Mouse (Mus musculus) heart, embryonic 15.5 days (tissue): ENCODE measurements at regions not wholly inside any gene's neighbourhood (a gene's known extent, or its start where the extent isn't known, plus 50 kb on each side); places are given as distances from the start of the nearest gene placed in this dataset.
A peak's percentile ranks its signal among the peaks of the same experiment; 100 is the strongest.

Experiments used
- ATAC-seq: fragments of 200-750 bp; cut with Nextera tagmentation; replicated peaks from 2 replicates; pipeline ENCODE4 v1.8.0; 2017; ENCODE audit warnings: low read depth, moderate TSS enrichment; ENCODE audit not compliant: insufficient number of reproducible peaks, insufficient read depth, low FRiP score
- H3K27ac ChIP-seq: fragments of 300-500 bp; sonication (generic); 2 replicates; pipeline ENCODE4 v1.5.1; 2015; ENCODE audit warnings: mild to moderate bottlenecking, inconsistent platforms
- H3K27me3 ChIP-seq: fragments of 300-500 bp; sonication (generic); 2 replicates; pipeline ENCODE4 v1.6.1; 2015; ENCODE audit warnings: inconsistent platforms
- H3K36me3 ChIP-seq: fragments of 300-500 bp; sonication (generic); 2 replicates; pipeline ENCODE4 v1.6.1; 2015; ENCODE audit warnings: mild to moderate bottlenecking, inconsistent platforms
- H3K4me1 ChIP-seq: fragments of 300-500 bp; sonication (generic); replicated peaks from 2 replicates; pipeline ENCODE4 v1.6.1; 2015; ENCODE audit warnings: inconsistent platforms
- H3K4me2 ChIP-seq: fragments of 300-500 bp; sonication (generic); 2 replicates; pipeline ENCODE4 v1.6.1; 2015; ENCODE audit warnings: inconsistent platforms, mild to moderate bottlenecking, moderate library complexity
- H3K4me3 ChIP-seq: fragments of 300-500 bp; sonication (generic); 2 replicates; pipeline ENCODE4 v1.5.1; 2015; ENCODE audit warnings: mild to moderate bottlenecking, inconsistent platforms
- H3K9ac ChIP-seq: fragments of 300-500 bp; sonication (generic); 2 replicates; pipeline ENCODE4 v1.6.1; 2015; ENCODE audit warnings: mild to moderate bottlenecking, inconsistent platforms
- H3K9me3 ChIP-seq: fragments of 300-500 bp; sonication (generic); replicated peaks from 2 replicates; pipeline ENCODE4 v1.6.1; 2016; ENCODE audit warnings: inconsistent platforms
- whole genome bisulfite sequencing: fragments of 180-500 bp; shearing (Covaris S2); methylation state at CpG from one replicate; pipeline ENCODE4 v1.1.7; 2015; ENCODE audit warnings: mixed read lengths; 5-methylcytosine and 5-hydroxymethylcytosine counted together

DNA sequence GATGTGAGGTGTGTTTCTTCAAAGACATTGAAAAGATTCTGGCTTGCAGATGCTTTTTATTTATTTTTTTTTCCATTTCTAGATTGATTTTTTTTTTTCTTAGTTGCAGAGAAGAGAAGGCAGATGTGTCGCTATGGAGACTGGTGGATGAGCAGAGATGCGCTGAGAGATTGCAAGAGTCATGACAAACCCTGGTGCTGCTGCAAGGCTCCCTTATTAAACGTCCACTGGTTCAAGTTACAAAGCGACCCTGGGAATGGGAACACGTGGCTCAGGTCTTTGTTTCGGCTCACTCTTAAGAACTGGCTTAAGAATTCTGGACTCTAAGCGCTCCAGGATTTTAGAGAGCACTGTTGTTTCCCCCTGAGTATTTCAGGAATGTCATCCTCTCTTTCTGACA is 403.1 kb downstream of the Med10 start:
- H3K4me2 ChIP-seq: no peak overlapping the region
- no peak overlapping the region for H3K27ac ChIP-seq
- WGBS: 66% methylated on average over 7 of the region's 7 CpGs
- ATAC-seq: no peak
- no peaks in the 10 kb centered on the region for H3K4me1 ChIP-seq
- H3K4me3 ChIP-seq: no peak overlapping the region
- H3K9me3 ChIP-seq: no peaks in the 10 kb centered on the region
- H3K9ac ChIP-seq: no peak overlapping the region
- H3K36me3 ChIP-seq: no peaks in the 10 kb centered on the region
- no peaks in the 10 kb centered on the region for H3K27me3 ChIP-seq

- H3K4me3 ChIP-seq: no peak overlapping the region
- no peak overlapping the region for H3K27ac ChIP-seq
- H3K27me3 ChIP-seq: no peaks in the 10 kb centered on the region
- no peak for ATAC-seq
- H3K9me3 ChIP-seq: no peaks in the 10 kb centered on the region
- WGBS: 66% methylated on average over 3 of the region's 3 CpGs
- H3K9ac ChIP-seq: no peak overlapping the region
- no peaks in the 10 kb centered on the region for H3K4me1 ChIP-seq
- no peak overlapping the region for H3K4me2 ChIP-seq
- no peaks in the 10 kb centered on the region for H3K36me3 ChIP-seq
Observed at GRCm38 (mm10) chr13:70210158-70210557, 408.0 kb downstream of the Med10 start.

GRCm38 (mm10) chr13:70213017-70213416 is 410.8 kb downstream of the Med10 start:
- Histone ChIP-seq H3K4me3 (no peak overlapping the region), H3K4me1 (no peaks in the 10 kb centered on the region), H3K4me2 (no peak overlapping the region), H3K9ac (no peak overlapping the region), H3K36me3 (no peaks in the 10 kb centered on the region), H3K27me3 (no peaks in the 10 kb centered on the region), H3K27ac (no peak overlapping the region), H3K9me3 (no peaks in the 10 kb centered on the region)
- ATAC-seq: no peak
- WGBS: 79% methylated on average over 3 of the region's 3 CpGs

DNA sequence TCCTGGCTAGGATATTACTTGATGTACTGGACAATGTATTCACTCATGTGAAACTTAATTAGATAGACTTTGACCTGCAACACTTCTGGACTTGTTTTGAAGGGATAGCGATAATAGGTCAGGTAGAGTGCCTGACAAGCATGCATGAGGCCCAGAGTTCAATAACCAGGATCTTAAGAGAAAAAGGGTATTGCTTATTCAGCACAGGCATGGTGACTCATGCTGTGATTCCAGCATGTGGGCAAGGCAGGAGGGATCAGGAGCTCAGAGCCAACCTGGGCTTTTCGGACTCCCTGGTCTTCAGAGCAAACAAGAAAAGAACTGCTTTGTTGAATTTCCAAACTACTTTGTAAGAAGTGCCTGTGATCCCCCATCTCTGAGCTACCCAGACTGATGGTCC is 411.4 kb downstream of the Med10 start:
- Histone ChIP-seq H3K4me1 (no peaks in the 10 kb centered on the region), H3K36me3 (no peaks in the 10 kb centered on the region), H3K9me3 (no peaks in the 10 kb centered on the region), H3K9ac (no peak overlapping the region), H3K4me3 (no peak overlapping the region), H3K4me2 (no peak overlapping the region), H3K27ac (no peak overlapping the region), H3K27me3 (no peaks in the 10 kb centered on the region)
- ATAC-seq: no peak
- WGBS: 78% methylated on average over 2 of the region's 2 CpGs

DNA sequence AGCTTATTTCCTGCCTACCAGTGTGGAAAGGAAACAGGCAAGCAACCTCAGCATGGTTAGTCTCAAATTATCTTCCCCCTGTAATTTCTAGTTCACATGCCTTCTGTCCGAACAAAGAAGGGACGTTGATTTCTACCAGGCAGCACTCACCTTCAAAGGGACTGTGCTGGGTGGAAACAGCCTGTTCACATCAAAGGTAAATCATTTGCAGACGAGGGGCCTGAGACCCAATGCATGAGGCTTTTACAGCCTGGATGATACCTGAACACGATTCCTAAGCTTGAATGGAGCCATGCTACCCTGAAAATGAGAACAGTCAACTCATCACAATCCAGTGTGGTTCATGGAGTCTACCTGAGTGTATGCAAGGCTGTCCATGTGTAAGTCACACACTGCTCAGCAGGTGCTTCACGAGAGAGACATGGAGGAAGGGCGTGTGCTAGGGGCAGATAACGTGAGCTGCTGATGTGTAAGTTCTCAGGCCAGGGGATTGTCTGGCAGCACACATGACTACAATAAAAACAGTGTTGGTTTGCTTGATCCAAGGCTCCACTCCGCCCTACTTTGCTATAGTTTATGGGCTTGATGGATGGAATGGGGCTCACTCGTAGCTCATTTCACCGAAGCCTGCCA is 411.9 kb downstream of the Med10 start:
- WGBS: 67% methylated on average over 10 of the region's 10 CpGs
- no peaks in the 10 kb centered on the region for H3K36me3 ChIP-seq
- no peak for ATAC-seq
- H3K4me3 ChIP-seq: no peak overlapping the region
- no peak overlapping the region for H3K27ac ChIP-seq
- H3K4me2 ChIP-seq: no peak overlapping the region
- H3K27me3 ChIP-seq: no peaks in the 10 kb centered on the region
- no peaks in the 10 kb centered on the region for H3K4me1 ChIP-seq
- no peaks in the 10 kb centered on the region for H3K9me3 ChIP-seq
- no peak overlapping the region for H3K9ac ChIP-seq

DNA sequence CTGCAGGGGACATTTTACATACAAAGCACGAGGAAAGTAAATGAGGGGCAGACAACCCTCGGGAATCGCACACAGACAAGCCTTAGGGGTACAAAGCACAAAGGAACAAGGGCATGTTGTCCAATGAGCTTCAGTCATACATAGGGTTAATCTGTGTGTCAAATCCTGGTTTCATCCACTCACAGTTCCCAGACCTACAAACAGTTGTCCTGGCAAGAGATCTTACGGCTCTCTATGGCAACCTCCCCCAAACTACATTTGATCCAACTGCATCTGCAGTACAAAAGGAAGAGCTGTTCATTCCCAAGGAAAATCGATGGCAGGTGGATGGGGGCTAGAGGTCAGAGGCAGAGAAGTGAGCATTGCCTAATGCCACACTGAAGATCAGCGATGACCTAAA is 413.9 kb downstream of the Med10 start:
- Histone ChIP-seq H3K9ac (no peak overlapping the region), H3K27me3 (no peaks in the 10 kb centered on the region), H3K4me1 (no peaks in the 10 kb centered on the region), H3K27ac (no peak overlapping the region), H3K9me3 (no peaks in the 10 kb centered on the region), H3K4me3 (no peak overlapping the region), H3K36me3 (no peaks in the 10 kb centered on the region), H3K4me2 (no peak overlapping the region)
- ATAC-seq: no peak
- WGBS: 75% methylated on average over 6 of the region's 6 CpGs

DNA sequence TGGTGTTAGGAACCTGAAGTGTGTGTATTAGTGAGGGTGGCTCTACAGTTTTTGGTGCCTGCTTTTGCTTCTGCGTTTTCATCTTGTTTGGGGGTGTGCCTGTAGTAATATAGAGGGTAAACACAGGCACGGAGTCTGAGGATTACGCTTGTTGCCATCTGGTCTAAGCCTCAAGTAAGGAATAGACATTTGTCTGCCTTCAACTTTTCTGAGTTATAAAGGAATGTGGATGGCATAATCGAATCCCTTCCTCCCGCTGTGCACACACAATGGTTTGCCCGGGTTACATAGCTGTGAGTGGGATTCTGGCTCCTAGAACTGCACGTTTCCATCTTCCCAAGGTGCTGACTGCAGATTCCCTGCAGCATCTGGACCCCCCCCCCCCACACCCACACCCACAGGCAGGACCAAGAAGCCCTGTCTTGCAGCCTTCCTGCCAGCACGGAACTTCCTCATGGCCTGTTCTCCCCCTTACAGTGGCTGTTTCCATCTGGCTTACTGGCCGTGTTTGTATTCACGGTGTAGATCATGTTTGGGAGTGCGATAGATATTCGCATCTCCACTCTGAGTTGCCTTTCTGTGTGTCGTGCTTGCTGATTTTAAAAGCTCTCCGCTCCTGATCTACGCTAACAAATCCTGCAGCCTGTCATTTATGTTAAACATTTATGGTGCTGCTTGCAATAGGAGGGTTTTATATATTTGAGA is 415.4 kb downstream of the Med10 start:
- Histone ChIP-seq H3K4me3 (no peak overlapping the region), H3K4me2 (no peak overlapping the region), H3K9me3 (no peaks in the 10 kb centered on the region), H3K27ac (no peak overlapping the region), H3K4me1 (no peaks in the 10 kb centered on the region), H3K36me3 (no peaks in the 10 kb centered on the region), H3K27me3 (no peaks in the 10 kb centered on the region), H3K9ac (no peak overlapping the region)
- ATAC-seq: no peak
- 71% methylated on average over 15 of the region's 15 CpGs for WGBS

DNA sequence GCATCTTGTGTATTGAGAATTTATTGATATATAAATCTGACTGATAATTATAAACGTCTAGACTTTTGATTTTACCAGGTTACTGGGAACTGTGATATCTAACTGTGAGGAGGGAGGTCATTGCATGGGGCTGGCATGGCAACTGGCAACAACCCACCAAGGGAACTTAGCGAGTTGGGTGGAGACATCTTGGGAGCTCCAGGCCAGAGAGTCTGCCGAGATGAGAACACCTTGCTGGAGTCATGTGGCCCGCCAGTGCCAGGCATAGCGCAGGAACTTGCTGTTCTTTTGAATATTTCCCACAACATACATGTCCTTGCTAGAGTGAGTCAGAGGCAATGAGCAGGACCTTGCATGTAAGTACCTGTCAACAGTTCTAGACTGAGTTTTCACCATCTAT is 413.9 kb downstream of the Ice1 start:
- no peaks in the 10 kb centered on the region for H3K9me3 ChIP-seq

GRCm38 (mm10) chr13:70227167-70227566 is 410.3 kb downstream of the Ice1 start:
- H3K4me1 ChIP-seq: no peaks in the 10 kb centered on the region
- H3K27ac ChIP-seq: no peak overlapping the region
- no peak overlapping the region for H3K9ac ChIP-seq
- H3K27me3 ChIP-seq: no peaks in the 10 kb centered on the region
- no peaks in the 10 kb centered on the region for H3K9me3 ChIP-seq
- no peak for ATAC-seq
- H3K36me3 ChIP-seq: no peaks in the 10 kb centered on the region
- 50% methylated on average over 6 of the region's 6 CpGs for WGBS
- no peak overlapping the region for H3K4me2 ChIP-seq
- no peak overlapping the region for H3K4me3 ChIP-seq

More for the DNA sequence above, 413.9 kb downstream of the Ice1 start:
- Histone ChIP-seq H3K27me3 (no peaks in the 10 kb centered on the region), H3K9ac (no peak overlapping the region), H3K36me3 (no peaks in the 10 kb centered on the region), H3K27ac (no peak overlapping the region), H3K4me2 (no peak overlapping the region), H3K4me1 (no peaks in the 10 kb centered on the region), H3K4me3 (no peak overlapping the region)
- WGBS: 77% methylated on average over 5 of the region's 5 CpGs
- ATAC-seq: no peak

DNA sequence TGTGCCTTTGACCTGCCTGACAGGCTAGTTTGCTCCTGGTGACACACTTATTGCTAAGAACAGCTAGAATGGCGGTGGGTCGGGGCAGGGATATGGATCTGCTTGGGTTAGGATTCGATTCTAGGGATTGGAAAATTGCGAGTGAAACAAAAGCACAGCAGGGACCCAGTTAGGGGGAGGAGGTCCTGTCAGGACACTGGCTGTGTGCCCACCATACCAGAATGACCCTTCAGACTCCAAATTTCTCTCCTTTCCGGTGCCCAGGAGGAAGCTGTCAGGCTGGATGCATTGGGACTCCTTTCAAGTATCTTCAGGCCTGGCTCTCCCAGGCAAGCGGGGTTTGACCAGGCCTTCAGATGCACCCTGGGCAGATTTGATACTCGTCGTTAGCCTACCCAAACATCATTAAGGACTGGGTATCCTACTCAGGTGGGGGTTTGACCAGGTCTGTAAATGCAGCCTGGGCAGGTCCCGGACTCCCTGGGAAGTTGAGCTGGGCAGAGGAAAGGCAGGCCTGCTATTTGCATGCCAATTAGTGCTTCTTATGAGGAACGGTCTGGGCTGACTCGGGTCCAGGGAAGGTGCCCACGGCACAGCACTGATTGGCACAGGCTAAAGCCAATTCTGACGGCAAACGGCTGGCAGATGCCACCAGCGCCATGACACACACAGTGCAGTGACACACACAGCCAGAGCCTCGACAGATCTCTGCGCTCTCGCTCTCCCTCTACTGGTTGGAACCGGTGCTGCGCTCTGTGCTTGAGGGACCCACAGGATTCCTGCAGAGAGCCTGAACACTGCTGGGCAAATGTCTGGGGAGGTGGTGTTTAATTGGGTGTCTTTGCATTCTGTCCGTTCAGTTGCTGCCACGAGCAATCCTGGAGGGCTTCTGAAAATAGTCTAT is 403.3 kb downstream of the Ice1 start:
- peak overlapping the region; percentile 50 for H3K4me2 ChIP-seq
- no peaks in the 10 kb centered on the region for H3K36me3 ChIP-seq
- 36% methylated on average over 22 of the region's 22 CpGs for WGBS
- H3K27ac ChIP-seq: no peak overlapping the region
- no peaks in the 10 kb centered on the region for H3K9me3 ChIP-seq
- no peaks in the 10 kb centered on the region for H3K4me1 ChIP-seq
- H3K4me3 ChIP-seq: no peak overlapping the region
- ATAC-seq: 0 out of 2 replicates have a peak, but pooled peaks have one; percentile 14
- H3K9ac ChIP-seq: 0 out of 2 replicates have a peak overlapping the region, but pooled peaks have one; percentile 29
- H3K27me3 ChIP-seq: no peaks in the 10 kb centered on the region

DNA sequence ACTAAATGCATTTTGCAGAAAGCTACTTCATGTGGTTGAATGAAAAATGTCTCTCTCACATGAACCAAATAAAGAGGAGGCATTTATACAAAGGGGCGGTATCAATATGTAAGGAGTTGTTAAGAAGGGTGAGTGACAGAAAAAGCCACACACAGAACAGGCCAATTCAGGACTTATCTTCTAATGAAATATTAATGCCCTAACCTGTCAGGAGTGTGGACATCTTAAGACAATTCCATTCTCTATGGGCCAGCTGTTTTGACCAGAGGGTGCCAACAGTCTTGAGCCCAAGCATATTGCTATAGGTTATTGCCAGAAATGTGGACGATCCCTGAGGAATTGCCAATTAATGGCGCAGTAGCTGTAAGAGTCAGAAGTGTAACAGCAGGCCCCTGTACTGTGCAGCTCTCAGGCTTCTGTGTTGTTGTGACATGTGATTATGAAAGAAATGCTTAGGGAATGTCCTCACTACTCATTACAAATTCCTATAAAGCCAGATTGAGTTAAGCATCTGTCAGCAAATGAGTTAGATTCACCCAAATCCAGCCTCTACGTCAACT is 393.8 kb downstream of the Ice1 start:
- ATAC-seq: no peak
- no peaks in the 10 kb centered on the region for H3K4me1 ChIP-seq
- WGBS: 85% methylated on average over 4 of the region's 4 CpGs

More for the DNA sequence above, 393.8 kb downstream of the Ice1 start:
- no peak overlapping the region for H3K9ac ChIP-seq
- H3K27me3 ChIP-seq: no peaks in the 10 kb centered on the region
- H3K4me2 ChIP-seq: no peak overlapping the region
- no peak overlapping the region for H3K4me3 ChIP-seq
- H3K9me3 ChIP-seq: no peaks in the 10 kb centered on the region
- H3K27ac ChIP-seq: no peak overlapping the region
- H3K36me3 ChIP-seq: no peaks in the 10 kb centered on the region
